Mouse (Mus musculus) liver, embryonic 12.5 days (tissue): ENCODE measurements at regions not wholly inside any gene's neighbourhood (a gene's known extent, or its start where the extent isn't known, plus 50 kb on each side); places are given as distances from the start of the nearest gene placed in this dataset.
"Not testable (repeated sequence)": the region's sequence is repeated elsewhere in the genome, so short reads cannot be mapped to it uniquely, and the experiment has no call there.

Source experiments
- ATAC-seq: fragments of 200-750 bp; cut with Nextera tagmentation; 2 replicates; pipeline ENCODE4 v1.8.0; 2017; ENCODE audit warnings: moderate number of reproducible peaks, mild to moderate bottlenecking, moderate library complexity
- H3K27ac ChIP-seq: fragments of 300-500 bp; sonication (generic); 2 replicates; pipeline ENCODE4 v1.5.1; 2016; ENCODE audit warnings: mild to moderate bottlenecking
- H3K27me3 ChIP-seq: fragments of 300-500 bp; sonication (generic); replicated peaks from 2 replicates; pipeline ENCODE4 v1.6.1; 2016; ENCODE audit warnings: mild to moderate bottlenecking, moderate library complexity
- H3K36me3 ChIP-seq: fragments of 300-500 bp; sonication (generic); 2 replicates; pipeline ENCODE4 v1.6.1; 2016; ENCODE audit warnings: mild to moderate bottlenecking, moderate library complexity
- H3K4me1 ChIP-seq: fragments of 300-500 bp; sonication (generic); 2 replicates; pipeline ENCODE4 v1.6.1; 2016
- H3K4me2 ChIP-seq: fragments of 300-500 bp; sonication (generic); 2 replicates; pipeline ENCODE4 v1.6.1; 2016; ENCODE audit warnings: mild to moderate bottlenecking, moderate library complexity
- H3K4me3 ChIP-seq: fragments of 300-500 bp; sonication (generic); 2 replicates; pipeline ENCODE4 v1.5.1; 2016; ENCODE audit warnings: mild to moderate bottlenecking, moderate library complexity
- H3K9ac ChIP-seq: fragments of 300-500 bp; sonication (generic); 2 replicates; pipeline ENCODE4 v1.6.1; 2016; ENCODE audit warnings: mild to moderate bottlenecking, moderate library complexity
- H3K9me3 ChIP-seq: fragments of 300-500 bp; sonication (generic); replicated peaks from 2 replicates; pipeline ENCODE4 v1.6.1; 2016; ENCODE audit warnings: mild to moderate bottlenecking, moderate library complexity
- WGBS: fragments of 180-500 bp; shearing (Covaris S2); methylation state at CpG from one replicate; pipeline ENCODE4 v1.1.7; 2016; ENCODE audit not compliant: insufficient replicate concordance; 5-methylcytosine and 5-hydroxymethylcytosine counted together

DNA sequence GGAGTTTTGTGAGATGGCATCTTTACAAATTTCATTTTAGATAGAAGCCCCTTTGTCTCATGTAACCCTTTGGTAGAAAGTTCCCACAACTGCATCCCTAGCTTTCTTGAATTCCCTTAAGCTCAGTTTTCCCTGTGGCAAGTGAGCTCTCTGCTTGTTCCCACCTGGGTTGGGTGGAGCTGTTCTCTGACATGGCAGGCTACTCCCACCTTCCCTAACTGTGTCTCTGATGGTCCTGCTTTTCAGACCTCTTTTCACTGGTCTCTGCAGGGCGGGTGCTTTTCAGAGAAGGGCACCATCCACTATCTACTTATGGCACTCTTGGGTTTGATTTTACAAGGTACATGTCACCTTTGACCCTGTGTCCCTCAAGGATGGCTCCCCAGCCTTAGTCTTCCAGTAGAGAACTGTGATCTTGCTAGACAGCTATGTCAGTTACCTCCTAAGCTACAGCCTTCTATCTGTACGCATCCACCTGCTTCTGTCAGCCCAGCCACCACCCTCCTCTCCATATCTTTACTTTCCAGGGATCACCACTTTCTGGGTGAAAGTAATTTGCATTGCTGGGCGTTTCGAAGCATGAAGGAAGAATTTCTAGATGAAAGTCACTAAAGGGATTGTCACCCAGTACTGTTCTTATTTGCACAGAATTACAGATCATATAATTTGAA is 302.1 kb upstream of the Tbl1xr1 start:
- peak overlapping the region; percentile 17 for H3K4me2 ChIP-seq
- no peak overlapping the region for H3K4me3 ChIP-seq
- no peak overlapping the region for H3K27ac ChIP-seq

DNA sequence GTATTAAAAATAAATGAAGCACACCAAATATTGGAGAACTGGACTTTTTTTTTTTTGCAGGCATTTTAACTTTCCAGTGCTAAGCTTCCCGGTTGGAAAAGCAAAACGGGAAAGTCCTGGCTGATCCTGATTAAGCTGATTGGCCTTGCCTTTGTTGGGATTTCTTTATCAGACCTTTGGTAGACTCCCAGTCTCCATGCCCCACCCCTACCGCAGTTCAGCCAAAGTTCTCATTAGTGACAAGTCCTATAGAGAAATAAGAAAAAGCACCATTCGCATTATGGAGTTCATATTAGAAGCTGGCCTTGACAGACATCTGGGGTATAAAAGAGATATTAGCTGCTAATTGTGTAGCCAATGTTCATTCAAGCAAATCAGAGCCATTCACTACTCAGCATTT is 297.7 kb upstream of the Tbl1xr1 start:
- no peak overlapping the region for H3K4me3 ChIP-seq
- ATAC-seq = no peak
- no peaks in the 10 kb centered on the region for H3K27me3 ChIP-seq
- no peak overlapping the region for H3K9ac ChIP-seq
- H3K27ac ChIP-seq = no peak overlapping the region
- no peaks in the 10 kb centered on the region for H3K36me3 ChIP-seq
- 57% methylated on average over 4 of the region's 4 CpGs for WGBS
- no peaks in the 10 kb centered on the region for H3K9me3 ChIP-seq
- peaks cover 16% of the 10 kb centered on the region for H3K4me1 ChIP-seq
- H3K4me2 ChIP-seq = no peak overlapping the region

More for the DNA sequence above, 302.1 kb upstream of the Tbl1xr1 start:
- Histone ChIP-seq H3K9ac (no peak overlapping the region), H3K36me3 (no peaks in the 10 kb centered on the region), H3K4me1 (peaks cover 22% of the 10 kb centered on the region), H3K9me3 (no peaks in the 10 kb centered on the region), H3K27me3 (no peaks in the 10 kb centered on the region)
- WGBS = 43% methylated on average over 4 of the region's 4 CpGs
- peak; percentile 95 for ATAC-seq

DNA sequence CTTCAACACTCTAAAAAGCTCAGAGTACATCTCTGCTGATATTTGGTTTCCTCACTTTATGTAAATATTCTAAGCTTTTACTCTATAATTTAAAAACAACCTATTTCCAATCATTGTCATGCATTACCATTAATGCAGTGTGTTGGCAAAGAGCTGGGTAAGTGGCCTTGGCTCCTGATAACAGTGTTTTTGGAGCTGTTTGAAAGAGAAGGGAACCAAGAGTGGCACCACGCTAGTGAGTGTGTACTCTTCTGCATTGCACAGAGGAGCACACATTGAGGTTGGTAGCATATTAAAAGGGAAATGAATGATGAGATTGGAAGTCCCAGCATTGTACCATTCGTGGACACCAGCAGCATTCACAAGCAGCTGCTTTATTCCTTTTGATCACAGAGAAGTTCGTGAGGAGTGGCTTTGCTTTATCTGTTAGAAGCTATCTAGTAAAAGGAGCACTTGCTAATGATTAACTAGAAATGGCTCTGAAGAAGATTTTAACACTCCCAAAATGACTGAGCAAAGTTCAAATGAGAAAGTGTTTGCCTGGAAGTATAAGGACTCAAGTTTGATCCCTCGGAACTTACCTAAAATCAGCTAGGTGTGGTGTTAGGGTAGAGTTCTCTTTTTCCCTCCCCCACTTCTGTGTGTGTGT is 284.3 kb upstream of the Tbl1xr1 start:
- H3K27ac ChIP-seq = no peak overlapping the region
- no peaks in the 10 kb centered on the region for H3K4me1 ChIP-seq
- no peaks in the 10 kb centered on the region for H3K27me3 ChIP-seq
- no peak overlapping the region for H3K9ac ChIP-seq
- H3K36me3 ChIP-seq = no peaks in the 10 kb centered on the region
- H3K4me2 ChIP-seq = no peak overlapping the region
- no peak for ATAC-seq
- 48% methylated on average over 4 of the region's 4 CpGs for WGBS
- no peaks in the 10 kb centered on the region for H3K9me3 ChIP-seq
- no peak overlapping the region for H3K4me3 ChIP-seq

DNA sequence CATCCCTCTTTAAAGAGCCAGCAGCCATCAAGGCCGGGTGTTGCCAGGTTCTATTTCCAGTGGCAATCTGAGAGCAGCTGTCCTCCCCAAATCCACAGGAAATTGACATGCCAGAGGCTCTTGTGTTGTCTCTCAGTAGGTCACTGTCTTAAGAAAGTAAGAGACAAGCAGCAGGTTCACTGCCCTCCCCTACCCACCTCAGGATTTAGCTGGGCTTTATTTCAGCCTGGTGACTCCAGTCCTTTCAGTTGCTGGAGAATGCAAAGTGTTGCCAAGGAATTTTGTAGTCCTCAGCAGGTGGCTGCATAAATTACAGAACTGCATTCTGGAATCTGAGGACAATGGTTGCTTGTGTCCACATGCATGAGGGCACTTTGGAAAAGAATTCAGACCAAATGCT is 278.3 kb upstream of the Tbl1xr1 start:
- 42% methylated on average over 1 of the region's 1 CpGs for WGBS
- Histone ChIP-seq H3K27ac (no peak overlapping the region), H3K36me3 (no peaks in the 10 kb centered on the region), H3K9ac (no peak overlapping the region), H3K27me3 (no peaks in the 10 kb centered on the region), H3K4me2 (no peak overlapping the region), H3K4me1 (no peaks in the 10 kb centered on the region), H3K4me3 (no peak overlapping the region), H3K9me3 (no peaks in the 10 kb centered on the region)
- ATAC-seq = no peak

DNA sequence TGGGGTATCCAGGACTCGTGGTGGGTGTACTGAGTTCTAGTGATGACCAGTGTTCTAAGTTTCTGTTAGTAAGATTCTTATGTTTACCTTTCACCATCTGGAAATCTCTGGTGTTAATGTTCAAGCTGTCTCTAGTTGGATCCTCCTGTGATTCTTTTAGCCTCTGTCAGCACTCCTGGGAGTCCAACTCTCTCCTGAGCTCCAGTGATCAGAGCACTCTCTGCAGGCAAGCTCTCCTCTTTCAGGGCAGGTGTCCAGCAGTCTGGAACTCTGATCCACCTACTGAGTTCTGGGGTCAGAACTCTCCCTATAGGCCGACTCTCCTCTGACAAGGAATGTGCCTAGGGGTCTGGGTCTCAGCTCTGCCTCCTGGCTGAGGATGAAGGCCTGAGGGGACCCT is 272.6 kb upstream of the Tbl1xr1 start:
- not testable (repeated sequence) for H3K4me1 ChIP-seq, H3K27me3 ChIP-seq, H3K9ac ChIP-seq, H3K27ac ChIP-seq, H3K9me3 ChIP-seq, H3K4me2 ChIP-seq, H3K36me3 ChIP-seq, ATAC-seq, H3K4me3 ChIP-seq
- 70% methylated on average over 2 of the region's 2 CpGs for WGBS

DNA sequence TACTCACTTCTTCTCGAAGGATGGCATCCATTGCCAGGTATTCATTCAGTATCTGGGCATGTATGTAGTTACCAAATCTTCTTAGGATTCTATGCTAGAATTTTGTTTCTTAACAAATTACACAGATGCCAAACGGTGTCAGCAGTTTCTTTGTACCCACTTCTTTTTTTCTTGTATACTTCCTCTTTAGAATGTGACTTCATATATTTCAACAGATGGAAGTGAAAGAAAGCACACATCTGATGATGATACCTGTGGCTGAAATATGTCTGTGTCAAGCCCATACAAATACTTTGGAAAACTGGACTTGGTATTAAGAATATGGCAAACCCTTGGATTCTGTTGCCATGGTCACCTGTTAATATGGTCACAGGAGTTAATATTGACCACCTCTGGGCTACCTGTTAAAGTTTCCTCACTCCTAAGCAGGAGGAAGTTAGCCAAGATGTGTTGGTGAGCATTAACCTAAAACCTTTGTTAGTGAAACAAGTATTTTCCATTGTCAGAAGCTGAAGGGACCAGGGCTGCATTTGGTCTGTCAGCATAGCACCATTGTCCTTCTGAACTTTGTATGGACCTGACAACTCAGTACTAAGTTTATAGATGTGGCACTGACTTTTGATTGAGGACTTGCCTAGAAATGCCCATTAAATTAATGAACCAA is 269.8 kb upstream of the Tbl1xr1 start:
- Histone ChIP-seq H3K4me2 (no peak overlapping the region), H3K4me3 (no peak overlapping the region), H3K36me3 (no peaks in the 10 kb centered on the region), H3K9ac (no peak overlapping the region), H3K9me3 (no peaks in the 10 kb centered on the region), H3K27me3 (no peaks in the 10 kb centered on the region), H3K4me1 (no peaks in the 10 kb centered on the region), H3K27ac (no peak overlapping the region)
- ATAC-seq = no peak
- 57% methylated on average over 2 of the region's 2 CpGs for WGBS

DNA sequence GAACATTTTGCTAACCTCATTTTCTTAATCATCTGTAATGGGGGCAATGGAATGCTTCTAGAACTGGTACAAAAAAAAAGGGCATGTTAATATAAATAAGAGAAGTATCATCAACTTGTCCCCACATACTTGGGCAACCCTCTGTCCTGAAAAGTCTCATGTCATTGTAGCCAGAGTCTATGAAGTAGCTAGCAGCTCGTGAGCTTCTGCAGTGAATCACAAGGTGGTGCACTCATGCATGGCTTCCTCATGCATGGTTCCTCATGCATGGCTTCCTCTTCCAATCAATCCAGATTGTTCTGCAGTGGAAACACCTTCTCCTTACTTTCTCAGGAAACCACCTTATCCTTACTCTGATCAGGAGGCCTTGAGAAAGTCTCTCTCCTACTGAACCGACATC is 267.9 kb upstream of the Tbl1xr1 start:
- H3K4me2 ChIP-seq = no peak overlapping the region
- H3K9ac ChIP-seq = no peak overlapping the region
- H3K27me3 ChIP-seq = no peaks in the 10 kb centered on the region
- no peaks in the 10 kb centered on the region for H3K36me3 ChIP-seq
- no peaks in the 10 kb centered on the region for H3K9me3 ChIP-seq
- H3K4me3 ChIP-seq = no peak overlapping the region
- WGBS = 40% methylated on average over 2 of the region's 2 CpGs
- H3K27ac ChIP-seq = no peak overlapping the region
- H3K4me1 ChIP-seq = no peaks in the 10 kb centered on the region
- ATAC-seq = no peak

DNA sequence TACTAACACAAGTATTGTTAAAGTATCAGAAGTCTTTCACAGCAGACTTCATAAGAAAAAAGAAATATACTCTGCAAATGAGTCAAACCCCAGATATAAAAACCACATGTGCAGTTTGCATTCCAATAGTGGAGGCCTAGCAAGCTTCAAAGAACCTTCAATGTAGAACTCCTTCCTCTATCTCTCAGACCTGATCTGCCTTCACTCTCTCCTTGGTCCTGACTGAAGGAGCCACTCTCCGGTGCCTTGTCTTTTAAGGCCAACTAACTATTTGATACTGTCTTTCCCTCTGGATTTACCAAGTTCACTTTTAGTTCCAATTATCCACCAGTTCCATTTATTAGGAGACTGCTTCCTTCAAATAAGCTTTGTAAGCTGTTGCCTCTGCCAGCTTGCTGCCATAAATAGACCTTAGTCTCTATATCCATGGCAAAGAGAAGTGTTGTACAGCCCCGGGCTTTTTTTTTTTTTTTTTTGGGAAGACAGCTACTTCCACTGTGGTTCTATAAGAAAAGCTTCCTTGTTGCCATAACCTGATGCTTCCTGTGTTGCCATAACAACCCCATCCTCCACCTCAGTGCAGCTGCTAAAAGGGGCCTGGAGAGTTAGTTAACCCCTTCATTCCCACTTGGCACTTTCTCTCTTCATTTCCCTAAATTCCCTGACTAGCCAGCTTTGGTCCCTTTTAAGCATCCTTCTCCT is 266.5 kb upstream of the Tbl1xr1 start:
- no peak for ATAC-seq
- no peak overlapping the region for H3K27ac ChIP-seq
- no peak overlapping the region for H3K9ac ChIP-seq
- H3K9me3 ChIP-seq = no peaks in the 10 kb centered on the region
- WGBS = 27% methylated on average over 2 of the region's 2 CpGs
- no peaks in the 10 kb centered on the region for H3K4me1 ChIP-seq
- H3K4me2 ChIP-seq = no peak overlapping the region
- H3K36me3 ChIP-seq = no peaks in the 10 kb centered on the region
- H3K27me3 ChIP-seq = no peaks in the 10 kb centered on the region
- H3K4me3 ChIP-seq = no peak overlapping the region

DNA sequence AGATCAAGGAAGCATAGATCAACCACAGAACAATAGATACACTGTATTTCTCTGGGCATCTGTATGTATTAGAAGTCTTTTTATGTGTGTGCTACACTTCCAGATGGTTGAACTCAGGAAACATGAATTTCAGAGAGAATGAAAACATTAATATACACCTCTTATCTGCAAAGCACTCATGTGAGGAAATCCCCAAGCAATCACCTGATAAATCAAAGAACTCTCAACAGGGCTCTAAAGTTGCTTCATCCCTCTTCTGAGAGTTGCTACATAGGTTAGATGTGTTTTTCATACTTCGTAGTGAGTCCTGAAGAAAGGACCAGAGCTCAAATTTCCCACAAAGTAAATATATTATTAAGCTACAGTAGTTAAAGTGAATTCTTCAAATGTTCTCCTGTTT is 263.1 kb upstream of the Tbl1xr1 start:
- ATAC-seq = no peak
- Histone ChIP-seq H3K4me2 (no peak overlapping the region), H3K4me1 (no peaks in the 10 kb centered on the region), H3K36me3 (no peaks in the 10 kb centered on the region), H3K4me3 (no peak overlapping the region), H3K9ac (no peak overlapping the region), H3K9me3 (no peaks in the 10 kb centered on the region), H3K27me3 (no peaks in the 10 kb centered on the region), H3K27ac (no peak overlapping the region)
- 67% methylated on average over 1 of the region's 1 CpGs for WGBS

DNA sequence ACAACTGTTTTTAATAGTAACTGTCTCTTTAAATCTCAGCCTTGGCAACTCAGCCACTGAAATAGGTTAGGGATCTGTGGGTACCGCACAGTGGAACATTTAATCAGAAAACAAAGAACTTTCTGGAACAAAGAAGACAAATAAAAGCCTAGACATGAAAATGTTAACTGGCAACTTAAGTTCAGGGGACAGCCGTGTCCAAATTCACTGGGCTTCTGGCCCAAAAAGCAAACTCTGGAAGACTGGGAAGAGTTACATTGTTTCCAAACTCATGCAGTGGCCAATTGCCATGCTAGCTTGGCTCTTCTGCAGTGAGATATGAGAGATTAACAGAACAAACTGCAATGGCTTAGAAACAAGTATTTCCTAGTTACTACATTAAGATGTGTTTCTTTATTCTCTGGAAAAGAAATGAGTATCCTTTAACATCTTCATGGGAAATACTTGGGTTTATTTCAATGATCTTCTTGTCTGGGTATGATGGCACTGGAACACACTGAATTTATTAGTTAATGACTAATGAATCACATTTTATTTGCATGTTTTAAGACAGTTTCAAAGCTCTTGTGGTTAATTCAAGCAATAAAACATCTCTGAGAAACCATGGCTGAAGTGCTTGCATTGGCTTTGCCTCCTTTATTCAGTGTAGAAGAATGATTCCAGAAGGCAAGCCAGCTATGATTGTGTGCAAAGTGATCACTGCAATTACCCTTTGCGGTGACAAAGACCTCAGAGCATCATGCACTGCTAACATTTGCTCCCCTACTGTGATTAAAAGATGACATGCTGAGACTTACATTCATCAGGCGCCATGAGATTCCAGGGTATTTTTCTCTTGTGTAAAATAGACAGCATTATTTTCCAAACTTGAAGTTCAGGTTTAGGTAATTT is 259.2 kb upstream of the Tbl1xr1 start:
- H3K36me3 ChIP-seq = no peaks in the 10 kb centered on the region

DNA sequence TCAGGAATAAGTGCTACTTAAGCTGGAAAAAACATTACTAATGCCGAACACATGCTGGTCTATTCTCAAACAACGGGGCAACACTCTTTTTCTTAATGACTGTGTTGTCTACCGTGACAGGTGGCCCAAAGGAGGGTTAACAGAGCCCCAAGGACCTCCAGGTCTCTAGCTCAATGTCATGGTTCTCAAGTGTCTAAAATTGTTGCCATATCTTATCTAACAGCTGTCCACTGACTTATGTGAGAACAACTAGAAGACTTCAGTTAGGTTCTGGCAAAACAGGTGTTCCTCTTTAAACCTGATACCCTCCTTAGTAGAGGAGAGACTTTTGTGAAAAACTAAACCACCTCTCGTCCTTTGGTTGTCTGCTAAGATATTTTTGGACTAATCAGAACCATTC is 257.4 kb upstream of the Tbl1xr1 start:
- 48% methylated on average over 4 of the region's 4 CpGs for WGBS

More for the DNA sequence above, 259.2 kb upstream of the Tbl1xr1 start:
- Histone ChIP-seq H3K4me1 (no peaks in the 10 kb centered on the region), H3K27me3 (no peaks in the 10 kb centered on the region), H3K4me3 (no peak overlapping the region), H3K4me2 (no peak overlapping the region), H3K9me3 (no peaks in the 10 kb centered on the region), H3K9ac (no peak overlapping the region), H3K27ac (no peak overlapping the region)
- 67% methylated on average over 4 of the region's 4 CpGs for WGBS
- no peak for ATAC-seq

More for the DNA sequence above, 257.4 kb upstream of the Tbl1xr1 start:
- no peak overlapping the region for H3K4me2 ChIP-seq
- H3K4me1 ChIP-seq = no peaks in the 10 kb centered on the region
- H3K36me3 ChIP-seq = no peaks in the 10 kb centered on the region
- H3K27ac ChIP-seq = no peak overlapping the region
- no peak overlapping the region for H3K9ac ChIP-seq
- ATAC-seq = no peak
- no peaks in the 10 kb centered on the region for H3K9me3 ChIP-seq
- no peaks in the 10 kb centered on the region for H3K27me3 ChIP-seq
- H3K4me3 ChIP-seq = no peak overlapping the region
